Mouse (Mus musculus): ENCODE measurements around the gene Zmiz1. TPM values are rescaled to one million over a fixed set of nuclear protein-coding genes. Genes with fewer than 3 reads are reported as not detected.

The Zmiz1 gene
- polyA plus RNA-seq, 1 experiment from 2014 or later: 66.5 TPM

- Histone ChIP-seq H3K9ac (no peak overlapping the region), H3K4me2 (replicated peaks) (no peak overlapping the region), H3K27me3 (no peaks in the 10 kb centered on the region), H3K27ac (no peak overlapping the region), H3K4me3 (no peak overlapping the region), H3K9me3 (replicated peaks) (no peaks in the 10 kb centered on the region), H3K36me3 (no peaks in the 10 kb centered on the region), H3K4me1 (peaks cover 90% of the 10 kb centered on the region)
- 80% methylated on average over 6 of the region's 6 CpGs for WGBS
- no peak for ATAC-seq (ENCODE audit: low FRiP score)
Observed at GRCm38 (mm10) chr14:25489336-25490078, 30.5 kb downstream of the Zmiz1 start.

GRCm38 (mm10) chr14:25491961-25492360, 33.0 kb downstream of the Zmiz1 start:
- Histone ChIP-seq H3K27me3 (no peaks in the 10 kb centered on the region), H3K9me3 (replicated peaks) (no peaks in the 10 kb centered on the region), H3K4me2 (replicated peaks) (no peak overlapping the region), H3K9ac (no peak overlapping the region), H3K27ac (0 out of 2 replicates have a peak overlapping the region, but pooled peaks have one; percentile 30), H3K4me3 (no peak overlapping the region), H3K36me3 (no peaks in the 10 kb centered on the region), H3K4me1 (peaks cover 90% of the 10 kb centered on the region)
- no peak for ATAC-seq (ENCODE audit: low FRiP score)
- 74% methylated on average over 5 of the region's 5 CpGs for WGBS

DNA sequence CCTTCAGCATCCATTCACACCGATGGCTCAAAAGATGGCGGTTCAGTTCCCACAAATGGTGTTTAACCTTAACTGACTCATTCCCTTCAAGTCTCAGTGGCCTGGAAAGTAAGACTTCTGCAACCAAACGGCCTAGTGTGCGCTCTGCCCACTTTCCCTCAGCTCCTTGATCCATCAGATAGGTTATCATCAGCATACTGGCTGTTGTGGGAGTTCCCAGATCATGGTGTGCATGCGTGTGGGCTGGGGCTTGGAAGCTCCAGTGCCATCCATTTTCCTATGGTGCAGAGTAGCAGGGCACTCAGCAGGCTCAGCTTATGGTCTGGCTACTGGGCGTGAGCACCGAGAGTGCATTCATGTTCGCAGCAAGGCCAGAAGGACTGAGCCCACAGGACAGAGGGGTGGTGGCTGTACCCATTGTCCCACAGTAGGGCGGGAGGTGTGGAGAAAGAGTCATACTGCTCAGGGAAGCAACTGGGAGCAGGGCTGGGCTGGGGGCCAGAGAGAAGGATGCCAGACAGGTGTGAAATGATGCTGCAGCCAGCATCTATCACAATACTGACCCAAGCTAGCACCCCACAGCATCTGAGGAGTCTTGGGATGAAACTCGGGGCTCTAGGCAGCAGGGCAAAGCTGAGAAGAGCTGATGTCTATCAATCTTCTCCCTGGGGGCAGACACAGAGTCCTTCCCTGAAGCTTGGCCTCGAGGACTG, 33.7 kb downstream of the Zmiz1 start:
- ATAC-seq (ENCODE audit: low FRiP score): no peak; the same call in 1 of the 2 replicates
- 74% methylated on average over 11 of the region's 11 CpGs for WGBS
- peak overlapping the region; percentile 3; the same call in 1 of the 2 replicates for H3K4me2 ChIP-seq (replicated peaks)

GRCm38 (mm10) chr14:25493301-25494241, 34.6 kb downstream of the Zmiz1 start:
- peak overlapping the region; percentile 83 for H3K27ac ChIP-seq
- WGBS: 50% methylated on average over 22 of the region's 22 CpGs
- peak overlapping the region; percentile 3; the same call in 1 of the 2 replicates for H3K4me2 ChIP-seq (replicated peaks)
- H3K4me3 ChIP-seq: no peak overlapping the region
- peaks cover 90% of the 10 kb centered on the region for H3K4me1 ChIP-seq
- H3K27me3 ChIP-seq: no peaks in the 10 kb centered on the region
- peak; percentile 45 for ATAC-seq (ENCODE audit: low FRiP score)
- no peaks in the 10 kb centered on the region for H3K9me3 ChIP-seq (replicated peaks)
- 0 out of 2 replicates have a peak overlapping the region, but pooled peaks have one; percentile 32 for H3K9ac ChIP-seq
- no peaks in the 10 kb centered on the region for H3K36me3 ChIP-seq

More for the DNA sequence above, 33.7 kb downstream of the Zmiz1 start:
- no peaks in the 10 kb centered on the region for H3K9me3 ChIP-seq (replicated peaks)
- H3K4me1 ChIP-seq: peaks cover 90% of the 10 kb centered on the region
- H3K27me3 ChIP-seq: no peaks in the 10 kb centered on the region
- H3K27ac ChIP-seq: peak overlapping the region; percentile 83
- 0 out of 2 replicates have a peak overlapping the region, but pooled peaks have one; percentile 32 for H3K9ac ChIP-seq
- no peak overlapping the region for H3K4me3 ChIP-seq
- no peaks in the 10 kb centered on the region for H3K36me3 ChIP-seq

GRCm38 (mm10) chr14:25494778-25495177, 35.8 kb downstream of the Zmiz1 start:
- no peak overlapping the region for H3K4me3 ChIP-seq
- H3K4me1 ChIP-seq: peaks cover 90% of the 10 kb centered on the region
- ATAC-seq (ENCODE audit: low FRiP score): no peak
- no peak overlapping the region for H3K4me2 ChIP-seq (replicated peaks)
- no peaks in the 10 kb centered on the region for H3K27me3 ChIP-seq
- H3K27ac ChIP-seq: no peak overlapping the region
- no peaks in the 10 kb centered on the region for H3K36me3 ChIP-seq
- no peak overlapping the region for H3K9ac ChIP-seq
- whole genome bisulfite sequencing: 74% methylated on average over 3 of the region's 3 CpGs
- H3K9me3 ChIP-seq (replicated peaks): no peaks in the 10 kb centered on the region

- H3K27ac ChIP-seq: no peak overlapping the region
Observed at GRCm38 (mm10) chr14:25496116-25496515, 37.1 kb downstream of the Zmiz1 start.

DNA sequence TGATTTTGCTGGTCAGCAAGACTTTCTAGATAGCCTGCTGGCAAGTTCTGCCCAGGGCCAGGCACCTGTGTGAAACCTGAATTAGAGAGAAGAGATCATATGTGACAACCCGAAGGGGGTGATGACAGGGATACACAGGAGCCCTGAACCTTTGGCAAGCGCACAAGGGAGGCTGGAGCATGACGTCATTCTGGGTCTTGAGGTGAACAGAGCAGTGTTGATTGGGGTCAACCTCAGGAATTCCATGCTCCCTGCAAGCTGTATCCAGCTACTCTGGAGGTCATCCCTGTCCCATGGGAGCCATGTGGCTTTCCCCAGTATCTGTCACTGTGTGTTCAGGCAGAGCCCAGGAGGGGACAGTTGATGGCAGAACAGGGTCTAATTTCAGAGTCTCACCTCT, 38.0 kb downstream of the Zmiz1 start:
- Histone ChIP-seq H3K36me3 (no peaks in the 10 kb centered on the region), H3K9me3 (replicated peaks) (no peaks in the 10 kb centered on the region), H3K27me3 (no peaks in the 10 kb centered on the region), H3K27ac (peak overlapping the region; percentile 74; the same call in 1 of the 2 replicates), H3K4me1 (peaks cover 98% of the 10 kb centered on the region), H3K4me2 (replicated peaks) (no peak overlapping the region), H3K4me3 (no peak overlapping the region), H3K9ac (peak overlapping the region; percentile 27; the same call in 1 of the 2 replicates)
- WGBS: 68% methylated on average over 3 of the region's 3 CpGs
- no peak for ATAC-seq (ENCODE audit: low FRiP score)

More at GRCm38 (mm10) chr14:25496116-25496515, 37.1 kb downstream of the Zmiz1 start:
- Histone ChIP-seq H3K36me3 (no peaks in the 10 kb centered on the region), H3K4me2 (replicated peaks) (no peak overlapping the region), H3K4me1 (peaks cover 100% of the 10 kb centered on the region), H3K9me3 (replicated peaks) (no peaks in the 10 kb centered on the region), H3K4me3 (no peak overlapping the region), H3K9ac (no peak overlapping the region), H3K27me3 (no peaks in the 10 kb centered on the region)
- WGBS: 41% methylated on average over 2 of the region's 2 CpGs
- ATAC-seq (ENCODE audit: low FRiP score): no peak

DNA sequence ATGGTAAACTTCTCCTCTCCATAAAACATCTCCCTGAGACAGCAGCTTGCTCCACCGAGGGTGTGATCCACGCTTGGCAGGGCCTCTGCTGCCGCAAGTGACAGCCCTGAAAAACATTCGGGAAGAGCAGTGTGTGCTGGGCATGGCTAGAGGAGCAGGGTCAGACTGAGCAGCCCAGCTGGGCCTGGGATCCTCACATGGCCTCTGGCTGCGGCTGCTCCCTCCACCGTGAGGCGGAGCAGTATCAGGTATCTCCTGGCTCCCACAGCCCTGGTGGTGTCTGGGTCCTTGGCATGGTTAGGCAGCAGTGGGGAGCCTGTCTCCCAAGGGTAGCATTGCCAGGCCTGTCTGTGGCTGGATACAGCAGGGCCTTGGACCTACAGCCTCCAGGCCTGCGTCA, 38.6 kb downstream of the Zmiz1 start:
- Histone ChIP-seq H3K36me3 (peaks cover 1% of the 10 kb centered on the region), H3K27me3 (no peaks in the 10 kb centered on the region), H3K9me3 (replicated peaks) (no peaks in the 10 kb centered on the region), H3K4me2 (replicated peaks) (no peak overlapping the region), H3K9ac (peak overlapping the region; percentile 27; the same call in 1 of the 2 replicates), H3K27ac (peak overlapping the region; percentile 74), H3K4me3 (no peak overlapping the region), H3K4me1 (peaks cover 92% of the 10 kb centered on the region)
- no peak for ATAC-seq (ENCODE audit: low FRiP score)
- WGBS: 35% methylated on average over 8 of the region's 8 CpGs

DNA sequence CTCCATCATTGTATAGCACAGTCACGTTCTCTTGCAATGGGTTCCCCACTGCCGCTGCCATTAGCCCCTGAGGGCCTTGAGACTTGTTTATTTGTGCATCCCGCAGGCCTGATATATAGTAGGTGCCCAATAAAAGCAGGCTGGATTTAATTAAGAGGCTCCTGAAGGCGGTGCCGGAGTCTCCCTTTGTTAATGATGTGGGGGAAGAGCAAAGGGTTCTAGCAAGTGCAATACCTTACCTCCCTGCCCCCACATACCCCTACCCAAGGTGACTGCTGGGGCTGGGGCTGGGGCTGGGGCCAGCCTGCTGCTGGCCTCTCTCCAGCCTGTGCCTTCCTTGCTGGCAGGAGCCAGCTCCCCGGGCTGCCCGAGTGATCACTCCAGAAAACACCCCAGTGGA, 39.4 kb downstream of the Zmiz1 start:
- ATAC-seq (ENCODE audit: low FRiP score): peak; percentile 18; the same call in 1 of the 2 replicates
- 30% methylated on average over 7 of the region's 7 CpGs for WGBS
- H3K36me3 ChIP-seq: peaks cover 9% of the 10 kb centered on the region

DNA sequence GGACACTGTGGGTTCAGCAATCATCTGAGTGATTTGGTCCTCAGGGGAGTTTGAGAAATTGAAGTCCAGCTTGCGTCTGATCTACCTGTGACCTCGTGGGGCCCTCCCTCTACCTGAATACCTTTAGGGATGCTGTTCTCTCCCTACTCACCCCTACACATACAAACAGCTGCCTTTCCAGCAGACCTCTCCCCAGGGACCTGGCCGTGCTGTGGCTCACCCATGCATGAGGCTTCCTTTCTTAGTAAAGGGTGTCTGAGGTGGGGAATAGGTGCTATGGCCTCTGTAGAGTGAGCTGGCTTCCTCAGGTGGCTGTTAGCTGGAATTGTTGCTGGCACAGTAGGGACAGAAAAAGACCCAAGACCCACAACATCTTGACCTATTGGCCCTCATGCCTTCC, 40.5 kb downstream of the Zmiz1 start:
- Histone ChIP-seq H3K4me2 (replicated peaks) (no peak overlapping the region), H3K4me1 (peaks cover 73% of the 10 kb centered on the region), H3K9ac (no peak overlapping the region), H3K27ac (peak overlapping the region; percentile 74), H3K4me3 (no peak overlapping the region), H3K36me3 (peaks cover 19% of the 10 kb centered on the region), H3K27me3 (no peaks in the 10 kb centered on the region), H3K9me3 (replicated peaks) (no peaks in the 10 kb centered on the region)
- ATAC-seq (ENCODE audit: low FRiP score): no peak
- 69% methylated on average over 3 of the region's 3 CpGs for WGBS

More for the DNA sequence above, 39.4 kb downstream of the Zmiz1 start:
- Histone ChIP-seq H3K9ac (no peak overlapping the region), H3K4me3 (no peak overlapping the region), H3K9me3 (replicated peaks) (no peaks in the 10 kb centered on the region), H3K4me2 (replicated peaks) (no peak overlapping the region), H3K27ac (peak overlapping the region; percentile 74), H3K27me3 (no peaks in the 10 kb centered on the region), H3K4me1 (peaks cover 84% of the 10 kb centered on the region)

DNA sequence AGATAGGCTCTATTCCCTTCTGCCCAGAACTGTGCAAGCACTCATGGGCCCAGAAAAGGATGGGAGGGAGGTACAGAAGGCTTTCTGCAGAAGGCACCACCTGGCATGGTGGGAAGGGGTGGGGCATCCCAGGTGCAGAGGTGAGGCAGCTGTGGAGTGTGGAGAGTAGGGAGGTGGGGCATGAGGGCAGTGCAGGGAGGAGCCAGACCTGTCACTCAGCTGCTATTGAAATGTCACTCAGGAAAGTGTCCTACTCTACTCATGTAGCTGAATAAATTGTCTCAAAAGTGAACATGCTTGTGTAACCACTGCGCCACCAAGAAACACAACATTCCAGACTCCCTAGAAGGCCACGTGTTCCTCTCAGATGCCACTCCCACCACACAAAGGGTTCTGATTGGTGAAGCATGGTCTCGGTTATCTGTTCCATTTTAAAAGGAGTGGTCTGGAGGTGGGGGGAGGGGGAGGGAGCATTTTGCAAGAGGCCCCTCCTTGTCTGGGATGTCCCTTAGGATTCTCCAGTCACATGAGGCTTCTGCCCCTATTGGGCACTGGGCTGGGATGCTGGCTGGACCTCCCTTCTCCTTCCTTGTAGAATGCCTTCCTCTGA, 41.6 kb downstream of the Zmiz1 start:
- H3K27ac ChIP-seq: no peak overlapping the region
- 27% methylated on average over 3 of the region's 3 CpGs for WGBS
- peaks cover 68% of the 10 kb centered on the region for H3K4me1 ChIP-seq
- no peak overlapping the region for H3K4me3 ChIP-seq
- no peak overlapping the region for H3K9ac ChIP-seq
- no peaks in the 10 kb centered on the region for H3K27me3 ChIP-seq
- H3K36me3 ChIP-seq: peaks cover 30% of the 10 kb centered on the region
- H3K9me3 ChIP-seq (replicated peaks): no peaks in the 10 kb centered on the region
- no peak for ATAC-seq (ENCODE audit: low FRiP score)
- H3K4me2 ChIP-seq (replicated peaks): no peak overlapping the region

Data from hindbrain, embryonic 12.5 days (tissue).